Mouse (Mus musculus) layer of hippocampus, adult 9-10 months (tissue): ENCODE results near the gene Ces2f.
"Not testable (repeated sequence)": the region's sequence is repeated elsewhere in the genome, so short reads cannot be mapped to it uniquely, and the experiment has no call there.

Experiments used
- DNase-seq: peaks from one replicate; pipeline ENCODE4 v3.0.0; 2022; ENCODE audit warnings: low spot score

Ces2f gene

GRCm38 (mm10) chr8:104947056-104947455, at the start of gene Ces2f:
Ces2f (plus strand) TSS chr8:104947356.
- no peak for DNase-seq

DNA sequence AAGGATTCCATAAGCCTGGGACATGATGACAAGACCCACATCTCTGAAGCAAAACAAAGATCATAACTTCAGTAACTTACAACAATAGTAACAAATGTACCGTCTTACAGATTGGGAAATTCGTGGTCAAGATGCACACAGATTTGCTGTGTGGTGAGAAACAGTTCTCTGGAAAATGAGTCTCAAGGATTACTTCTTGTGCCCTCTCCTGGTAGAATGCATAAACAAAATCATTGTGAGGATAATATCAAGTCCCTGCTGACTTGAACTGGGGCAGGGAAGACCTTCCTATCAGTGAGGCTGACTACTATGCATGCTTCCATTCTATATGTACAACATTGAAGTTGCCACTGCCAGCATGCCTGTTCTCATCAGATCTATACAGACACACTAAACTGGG, 45.4 kb upstream of the Ces2f start:
- no peak for DNase-seq

GRCm38 (mm10) chr8:104907111-104907510, 40.0 kb upstream of the Ces2f start:
- DNase-seq: no peak

DNA sequence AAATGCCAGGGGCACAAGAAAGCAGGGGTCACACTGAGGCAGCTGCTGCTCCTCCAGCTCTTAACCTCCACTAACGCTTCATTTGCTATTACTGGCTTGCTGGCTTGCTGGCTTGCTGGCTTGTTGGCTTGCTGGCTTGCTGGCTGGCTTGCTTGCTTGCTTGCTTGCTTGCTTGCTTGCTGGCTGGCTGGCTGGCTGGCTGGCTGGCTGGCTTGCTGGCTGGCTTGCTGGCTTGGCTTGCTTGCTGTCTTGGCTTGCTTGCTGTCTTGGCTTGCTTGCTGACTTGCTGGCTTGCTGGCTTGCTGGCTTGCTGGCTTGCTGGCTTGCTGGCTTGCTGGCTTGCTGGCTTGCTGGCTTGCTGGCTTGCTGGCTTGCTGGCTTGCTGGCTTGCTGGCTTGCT, 38.1 kb upstream of the Ces2f start:
- DNase-seq: not testable (repeated sequence)

- not testable (repeated sequence) for DNase-seq
Measured at GRCm38 (mm10) chr8:104909651-104910050, 37.5 kb upstream of the Ces2f start.

GRCm38 (mm10) chr8:104925972-104926596, 21.1 kb upstream of the Ces2f start, which contains the start of gene Ces2e:
Ces2e (plus strand) TSS chr8:104926260.
- no peak for DNase-seq

DNA sequence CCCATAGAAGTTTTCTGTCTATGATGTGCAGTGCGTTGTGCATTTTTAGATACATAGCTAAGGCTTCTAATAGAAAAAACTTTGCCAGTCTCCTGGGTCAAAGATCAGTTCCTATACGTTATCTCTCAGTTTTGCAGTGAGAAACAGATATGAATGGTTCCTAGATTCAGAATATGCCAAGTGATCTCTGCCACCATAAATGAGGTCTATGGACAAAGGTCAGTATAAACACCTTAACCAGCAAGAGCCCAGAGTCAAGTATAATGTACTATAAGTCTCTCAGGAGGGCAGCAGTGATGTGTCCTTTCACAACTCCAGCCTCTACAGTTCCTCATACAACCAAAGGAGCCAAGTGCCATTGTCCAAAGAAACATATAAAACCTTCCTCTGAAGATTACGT, 19.9 kb upstream of the Ces2f start:
- DNase-seq: no peak

DNA sequence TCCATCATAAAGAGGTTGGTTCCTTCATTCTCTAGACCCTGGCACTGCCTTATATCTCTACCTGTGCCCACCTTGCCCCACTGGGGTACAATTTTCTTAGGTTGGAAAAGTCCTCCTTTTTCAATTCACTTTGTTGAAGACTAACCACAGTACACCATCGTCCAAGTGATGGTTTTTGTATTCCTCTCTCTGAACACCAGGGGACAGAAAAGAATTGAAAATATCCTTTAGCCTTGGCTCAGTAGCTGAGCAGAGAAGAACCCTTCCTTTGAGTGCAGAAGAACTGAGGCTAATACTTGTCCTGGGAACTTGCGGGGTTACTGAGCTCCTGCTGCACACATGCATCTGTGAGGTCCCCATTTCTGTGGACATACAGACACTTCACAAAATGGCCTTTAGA, 2.5 kb upstream of the Ces2f start:
- no peak for DNase-seq

- no peak for DNase-seq
Measured at GRCm38 (mm10) chr8:104949031-104949430, 1.9 kb downstream of the Ces2f start.

DNA sequence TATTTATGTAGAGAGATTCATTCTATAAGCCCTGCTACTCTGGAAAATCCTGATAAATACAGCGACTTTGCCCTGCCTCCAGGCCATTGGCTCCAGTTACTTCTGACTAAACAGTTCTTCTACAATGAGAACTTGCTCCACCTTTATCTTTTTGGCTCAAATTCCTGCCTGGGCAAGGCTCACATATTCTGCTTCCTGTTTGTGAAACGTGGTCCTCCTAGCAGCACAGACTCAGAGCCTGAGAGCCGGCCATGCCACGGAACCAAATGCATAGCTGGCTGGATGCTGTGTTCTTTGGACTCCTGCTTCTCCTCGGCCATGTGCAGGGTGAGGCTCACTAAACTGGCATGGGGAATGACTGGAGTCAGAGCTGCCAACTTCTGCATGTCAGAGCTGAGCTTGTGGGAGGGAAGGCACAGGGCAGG, 14.4 kb downstream of the Ces2f start, which contains the start of gene Ces2g:
Gene Ces2g, plus strand, starts transcription at position 182 of the 425 bp plus-strand sequence.
- no peak for DNase-seq

DNA sequence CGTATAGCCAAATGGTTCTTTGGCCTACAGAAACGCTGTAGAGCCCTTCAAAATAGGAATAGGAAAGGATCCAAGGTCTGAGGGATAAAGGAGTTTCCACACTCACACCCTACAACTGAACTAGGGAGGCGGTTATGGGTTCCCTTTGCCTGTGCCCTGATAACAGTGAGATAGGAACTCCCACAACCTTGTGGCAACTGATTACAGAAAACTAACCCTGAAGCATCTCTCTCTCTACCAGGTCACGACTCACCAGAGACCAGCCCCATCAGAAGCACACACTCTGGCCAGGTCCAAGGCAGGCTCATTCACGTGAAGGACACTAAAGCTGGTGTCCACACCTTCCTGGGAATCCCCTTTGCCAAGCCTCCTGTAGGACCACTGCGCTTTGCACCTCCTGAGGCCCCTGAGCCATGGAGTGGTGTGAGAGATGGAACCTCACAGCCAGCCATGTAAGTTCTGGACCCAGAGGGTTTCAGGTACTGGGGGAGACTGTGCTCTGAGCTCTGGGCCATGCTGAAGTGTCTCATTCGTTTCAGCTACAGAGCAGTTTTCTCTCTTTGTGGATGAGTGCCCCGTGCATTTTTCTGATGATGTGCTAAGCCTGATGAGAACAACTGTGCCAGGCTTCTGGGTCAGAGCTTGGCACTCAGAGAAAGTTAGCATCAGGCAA, 15.2 kb downstream of the Ces2f start:
- DNase-seq: no peak

GRCm38 (mm10) chr8:104963375-104963894, 16.3 kb downstream of the Ces2f start:
- no peak for DNase-seq

DNA sequence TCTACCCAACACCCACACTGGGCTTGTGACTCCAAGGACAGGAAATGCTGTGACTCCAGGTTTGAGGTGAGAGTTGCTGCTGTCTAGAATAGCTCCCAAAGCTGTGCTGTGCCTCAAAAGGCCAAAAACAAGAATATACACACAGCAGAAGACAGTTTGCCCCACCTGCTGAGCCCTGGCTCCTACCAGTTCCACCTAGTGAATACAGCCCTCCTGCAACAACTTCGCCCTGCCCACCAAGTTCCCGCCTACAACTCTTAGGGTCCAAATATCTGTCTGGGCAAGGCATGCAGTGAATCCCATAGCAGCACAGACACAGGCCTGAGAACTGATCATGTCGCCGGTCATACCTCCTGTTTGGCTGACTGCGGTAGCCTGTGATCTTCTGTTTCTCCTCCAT, 37.0 kb downstream of the Ces2f start:
- DNase-seq: no peak

DNA sequence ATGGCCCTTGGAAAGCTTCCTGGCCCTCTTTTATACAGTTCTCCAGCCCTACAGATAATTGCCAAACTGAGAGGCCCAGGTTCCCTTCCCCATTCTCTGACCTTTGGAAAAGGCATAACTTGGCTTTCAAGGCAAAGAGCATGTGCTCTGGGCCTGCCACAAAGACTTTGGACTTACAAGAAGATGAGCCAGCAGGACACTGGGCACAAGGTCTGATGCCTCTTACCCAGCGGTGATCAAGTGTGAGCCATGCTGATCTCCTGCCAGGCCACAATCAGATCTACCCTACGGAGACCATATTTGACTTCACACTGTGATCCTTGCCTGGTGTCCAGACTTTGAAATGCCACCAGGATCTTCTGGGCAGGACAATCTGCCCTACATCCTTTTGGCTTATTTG, 37.8 kb downstream of the Ces2f start:
- no peak for DNase-seq

DNA sequence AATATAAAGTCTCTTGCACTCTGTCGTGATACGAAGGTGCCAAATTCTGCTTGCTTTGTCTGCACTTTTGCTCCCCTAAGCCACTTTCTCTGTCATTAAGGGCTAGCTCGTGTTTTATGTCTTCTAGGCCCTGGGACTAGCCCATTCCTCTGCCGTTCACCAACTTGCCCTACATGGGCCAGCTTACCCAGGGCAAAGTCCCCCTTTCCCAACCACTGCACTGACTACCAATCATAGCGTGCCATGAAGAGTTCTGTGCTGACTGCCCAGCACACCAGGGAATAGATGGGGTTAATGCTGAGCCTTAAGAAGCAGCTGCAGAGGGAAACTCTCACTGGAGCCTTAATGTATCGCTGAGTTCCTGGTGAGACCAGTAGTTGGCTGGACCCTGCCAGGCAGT, 51.0 kb downstream of the Ces2f start:
- no peak for DNase-seq

DNA sequence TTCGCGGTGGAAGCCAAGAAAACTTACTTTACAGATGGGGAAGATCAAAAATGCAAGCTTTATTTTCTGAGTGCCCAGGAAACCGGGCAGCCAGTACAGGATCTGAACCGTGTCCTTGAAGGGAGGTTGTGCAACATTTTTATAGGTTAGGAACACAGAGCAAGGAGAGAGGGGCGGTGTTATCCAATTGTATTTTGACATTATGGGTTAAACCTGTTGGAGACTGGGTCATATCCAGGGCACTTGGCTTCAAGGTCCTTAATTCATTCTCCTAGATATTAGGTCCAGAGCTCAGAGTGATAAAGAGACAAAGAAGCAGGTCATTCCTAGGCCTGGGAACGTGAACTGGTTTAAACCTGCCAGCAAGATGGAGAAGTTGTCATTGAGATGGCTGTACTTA, 52.0 kb downstream of the Ces2f start:
- DNase-seq: no peak

DNA sequence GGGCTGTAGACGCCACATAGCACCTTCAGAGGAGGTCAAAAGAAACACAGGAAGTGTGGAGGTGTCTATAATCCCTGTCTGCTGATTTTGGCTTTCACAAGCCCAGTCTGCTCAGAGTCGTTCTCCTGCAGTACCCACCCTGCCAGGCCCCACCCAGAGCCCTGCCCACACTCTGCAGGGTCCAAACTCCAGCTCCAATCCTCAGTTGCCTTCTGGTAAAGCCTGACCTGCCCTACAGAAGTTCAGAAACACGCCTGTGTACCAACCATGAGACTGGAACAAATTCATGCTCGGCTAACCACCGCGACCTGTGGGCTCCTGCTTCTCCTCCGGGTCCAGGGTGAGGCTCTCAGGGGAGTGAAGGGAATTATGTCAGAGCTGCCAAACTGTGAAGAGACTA, 53.4 kb downstream of the Ces2f start, which contains the start of gene Ces2h:
Gene Ces2h, plus strand, starts transcription at position 268 of the 400 bp plus-strand sequence.
- DNase-seq: no peak
